ENCODE assay signal across 11 mouse cellular contexts in genomic region chr4:136830272-136830823, GRCm38 (mm10). TPM values are rescaled to one million over a fixed set of nuclear protein-coding genes. Genes with fewer than 3 reads are reported as not detected.
DNase-seq lines count a peak whose midpoint lies in the region; ATAC-seq and TF ChIP-seq lines count a peak whose summit lies in the region.
"Had no signal": no experiment of that assay in that cellular context is flagged by ENCODE, and none has a peak within 500 bp of the region (broad histone marks: within the 10 kb centered on the region; RNA-seq: fewer than 3 reads in every experiment).

No protein-coding gene starts in this region.

- H3K27me3 ChIP-seq in cerebellum, adult 2 months (ENCODE audit: control insufficient read depth, insufficient read depth, low read length): no peaks in the 10 kb centered on the region
- H3K27me3 ChIP-seq in neural tube, embryonic 12.5 days (replicated peaks): no peaks in the 10 kb centered on the region
- H3K27me3 ChIP-seq in intestine, postnatal 0 days (replicated peaks; ENCODE audit: control insufficient read depth, insufficient read depth, low read length): no peaks in the 10 kb centered on the region
- no peaks in the 10 kb centered on the region for H3K27me3 ChIP-seq in stomach, embryonic 14.5 days (ENCODE audit: control insufficient read depth, insufficient read depth, low read length)

- ATAC-seq in neural tube, embryonic 12.5 days (ENCODE audit: low FRiP score, low read depth): no peak
- ATAC-seq in intestine, postnatal 0 days: no peak
- ATAC-seq in stomach, embryonic 14.5 days (ENCODE audit: insufficient number of reproducible peaks, insufficient read depth, low FRiP score, low read depth): no peak

- H3K9me3 ChIP-seq in neural tube, embryonic 12.5 days: no peaks in the 10 kb centered on the region
- no peaks in the 10 kb centered on the region for H3K9me3 ChIP-seq in intestine, postnatal 0 days (ENCODE audit: control insufficient read depth)
- no peaks in the 10 kb centered on the region for H3K9me3 ChIP-seq in stomach, embryonic 14.5 days (ENCODE audit: control insufficient read depth, low read depth, low read length)

- 88% methylated on average over 9 of the region's 9 CpGs for WGBS in cerebellum, adult 2 months
- 39% methylated on average over 9 of the region's 9 CpGs for WGBS in neural tube, embryonic 12.5 days
- 49% methylated on average over 9 of the region's 9 CpGs for WGBS in intestine, postnatal 0 days
- WGBS in stomach, embryonic 14.5 days: 55% methylated on average over 9 of the region's 9 CpGs

- H3K9ac ChIP-seq in neural tube, embryonic 12.5 days: 0 out of 2 replicates have a peak overlapping the region, but pooled peaks have one; percentile 30
- no peak overlapping the region for H3K9ac ChIP-seq in intestine, postnatal 0 days (ENCODE audit: low read depth, low read length)
- no peak overlapping the region for H3K9ac ChIP-seq in stomach, embryonic 14.5 days (replicated peaks; ENCODE audit: low read depth, low read length)

- peaks cover 4% of the 10 kb centered on the region; the same call in 1 of the 2 replicates for H3K36me3 ChIP-seq in neural tube, embryonic 12.5 days
- peaks cover 7% of the 10 kb centered on the region; the same call in 1 of the 2 replicates for H3K36me3 ChIP-seq in intestine, postnatal 0 days (ENCODE audit: control insufficient read depth, insufficient read depth)
- no peaks in the 10 kb centered on the region for H3K36me3 ChIP-seq in stomach, embryonic 14.5 days (ENCODE audit: control insufficient read depth, insufficient read depth, low read length)

- no peak for TF ChIP-seq CTCF in cerebellum, adult 2 months (IDR thresholded peaks at IDR 0.05; ENCODE audit: borderline replicate concordance, insufficient read depth, low read depth, low read length)
- no peak for TF ChIP-seq CTCF in intestine, postnatal 0 days (IDR thresholded peaks at IDR 0.05; ENCODE audit: low read depth)

- peaks cover 71% of the 10 kb centered on the region for H3K4me1 ChIP-seq in cerebellum, adult 2 months (ENCODE audit: control insufficient read depth, insufficient read depth, low read length)
- peaks cover 80% of the 10 kb centered on the region for H3K4me1 ChIP-seq in neural tube, embryonic 12.5 days
- H3K4me1 ChIP-seq in intestine, postnatal 0 days (replicated peaks; ENCODE audit: control insufficient read depth, insufficient read depth, low read length): peaks cover 6% of the 10 kb centered on the region
- H3K4me1 ChIP-seq in stomach, embryonic 14.5 days (ENCODE audit: control insufficient read depth, insufficient read depth, low read length): peaks cover 55% of the 10 kb centered on the region

- peak overlapping the region; percentile 38 for H3K4me2 ChIP-seq in neural tube, embryonic 12.5 days (replicated peaks)
- H3K4me2 ChIP-seq in intestine, postnatal 0 days (replicated peaks; ENCODE audit: low read depth): peak overlapping the region; percentile 38
- H3K4me2 ChIP-seq in stomach, embryonic 14.5 days (replicated peaks; ENCODE audit: low read depth, low read length): 0 out of 2 replicates have a peak overlapping the region, but pooled peaks have one; percentile 2

- no peak overlapping the region for H3K27ac ChIP-seq in cerebellum, adult 2 months (ENCODE audit: insufficient read depth, low read length)
- H3K27ac ChIP-seq in neural tube, embryonic 12.5 days: no peak overlapping the region
- H3K27ac ChIP-seq in intestine, postnatal 0 days (ENCODE audit: low read depth, low read length): no peak overlapping the region
- no peak overlapping the region for H3K27ac ChIP-seq in stomach, embryonic 14.5 days (ENCODE audit: low read length)

- H3K4me3 ChIP-seq in cerebellum, adult 2 months (replicated peaks; ENCODE audit: insufficient read depth, low read depth, low read length): no peak overlapping the region
- H3K4me3 ChIP-seq in neural tube, embryonic 12.5 days: no peak overlapping the region
- no peak overlapping the region for H3K4me3 ChIP-seq in intestine, postnatal 0 days (ENCODE audit: low read depth, low read length)
- no peak overlapping the region for H3K4me3 ChIP-seq in stomach, embryonic 14.5 days (ENCODE audit: low read depth, low read length)

- no peak for TF ChIP-seq POLR2A in cerebellum, adult 2 months (IDR thresholded peaks at IDR 0.05; ENCODE audit: borderline replicate concordance, insufficient read depth, low read length)

- peak; percentile 21 for DNase-seq in cerebellum, adult 9-10 months
- no peak for DNase-seq in cerebellum, adult 2 months
- DNase-seq in neural tube, embryonic 10.5 days (ENCODE audit: extremely low spot score, low spot score): no peak
- DNase-seq in adrenal gland, postnatal 14 days: no peak
- no peak for DNase-seq in adrenal gland, postnatal 10 days
- DNase-seq: kidney, adult 8-10 months; lung, postnatal 14 days; right cerebral cortex, postnatal 14 days had no signal

RNA-seq across cellular contexts. Expression of gene Ephb2, which starts 5.4 kb away (rescaled TPM):
- polyA plus RNA-seq in cerebellum, adult 2 months (2012; rRNA removed): 29.1 and 35.4 TPM in 2 replicates
- polyA plus RNA-seq in neural tube, embryonic 12.5 days (2016; fragmentation: Nextera tagmentation; extraction: Ambion mirVana): 22.0 and 30.3 TPM in 2 replicates
- polyA plus RNA-seq in intestine, postnatal 0 days (2015; fragmentation: Nextera tagmentation; extraction: Ambion mirVana): 5.7 TPM in 2 replicates
- polyA plus RNA-seq in stomach, embryonic 14.5 days (2014; fragmentation: Nextera tagmentation; extraction: Ambion mirVana): 7.5 and 7.6 TPM in 2 replicates
- total RNA-seq in adrenal gland, postnatal 14 days (2021): 10.3 and 11.3 TPM in 2 replicates
- total RNA-seq in adrenal gland, postnatal 10 days (2021): 10 to 100 TPM in 1 of 2 experiments, 1 to 10 TPM in 1; 8.5 to 12.4 TPM

RNA-seq across cellular contexts. Expression of gene C1qb, which starts 55.6 kb away (rescaled TPM):
- polyA plus RNA-seq in cerebellum, adult 2 months (2012; rRNA removed): 41.8 and 46.8 TPM in 2 replicates
- 32.6 and 34.9 TPM in 2 replicates for polyA plus RNA-seq in neural tube, embryonic 12.5 days (2016; fragmentation: Nextera tagmentation; extraction: Ambion mirVana)
- polyA plus RNA-seq in intestine, postnatal 0 days (2015; fragmentation: Nextera tagmentation; extraction: Ambion mirVana): 67.7 and 71.4 TPM in 2 replicates
- polyA plus RNA-seq in stomach, embryonic 14.5 days (2014; fragmentation: Nextera tagmentation; extraction: Ambion mirVana): 68.5 and 71.1 TPM in 2 replicates
- 28.1 and 31.7 TPM in 2 replicates for total RNA-seq in adrenal gland, postnatal 14 days (2021)
- total RNA-seq in adrenal gland, postnatal 10 days (2021): 10 to 100 TPM; 30.0 to 42.6 TPM
